Mouse (Mus musculus): ENCODE data around the gene Olfr1246.
"Not testable (repeated sequence)": the region's sequence is repeated elsewhere in the genome, so short reads cannot be mapped to it uniquely, and the experiment has no call there.

Olfr1246 gene

DNA sequence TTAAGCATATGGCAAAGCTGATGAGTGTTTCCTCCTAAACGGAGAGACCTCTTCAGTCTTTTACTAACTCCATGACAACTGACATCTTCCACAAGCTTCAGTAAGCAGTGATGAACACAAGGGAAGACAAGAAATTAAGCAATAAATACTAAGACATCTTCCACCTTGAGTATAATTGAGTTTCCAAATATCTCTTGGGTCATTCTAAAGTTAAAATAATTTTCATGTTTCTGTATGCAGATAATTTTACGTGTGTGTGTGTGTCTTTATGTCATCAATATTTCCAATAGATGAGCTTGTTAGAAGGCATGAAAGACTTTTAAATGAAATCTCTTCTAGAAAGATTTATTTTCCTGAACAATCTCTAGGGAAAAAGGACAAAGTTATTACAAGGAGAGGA lies at the start of gene Olfr1246:
Gene Olfr1246 (minus strand): TSS at position 101 of the 400 bp plus-strand sequence.
- DNase-seq (ENCODE audit: low read depth, low spot score) = no peak

DNA sequence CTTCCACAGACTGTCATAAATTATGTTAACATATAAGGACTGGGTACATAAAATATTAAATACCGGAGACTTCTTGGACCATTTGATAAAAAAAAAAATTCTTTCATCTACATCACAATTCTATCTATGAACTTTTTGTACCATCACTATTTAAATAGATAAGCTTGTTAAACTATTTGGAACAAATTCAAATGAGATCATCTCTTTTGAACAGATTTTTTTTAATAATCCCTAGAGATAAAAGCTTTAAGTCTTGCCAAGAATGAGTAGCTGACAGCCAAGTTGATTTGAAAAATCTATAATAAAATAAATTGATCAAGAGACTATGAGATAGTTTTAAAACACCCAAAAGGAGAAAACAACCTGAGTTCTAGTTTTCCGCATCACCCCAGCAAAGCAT lies 41.9 kb upstream of the Olfr1246 start, which contains the start of gene Olfr1249:
Gene Olfr1249 (minus strand): TSS at position 101 of the 400 bp plus-strand sequence.
- no peak for DNase-seq (ENCODE audit: low read depth, low spot score)

- not testable (repeated sequence) for DNase-seq (ENCODE audit: low read depth, low spot score)
These were observed 25.2 kb upstream of the Olfr1246 start, which contains the start of gene Olfr1248 for GRCm38 (mm10) chr2:89618145-89618544. Olfr1248 (minus strand) TSS chr2:89618245.

DNA sequence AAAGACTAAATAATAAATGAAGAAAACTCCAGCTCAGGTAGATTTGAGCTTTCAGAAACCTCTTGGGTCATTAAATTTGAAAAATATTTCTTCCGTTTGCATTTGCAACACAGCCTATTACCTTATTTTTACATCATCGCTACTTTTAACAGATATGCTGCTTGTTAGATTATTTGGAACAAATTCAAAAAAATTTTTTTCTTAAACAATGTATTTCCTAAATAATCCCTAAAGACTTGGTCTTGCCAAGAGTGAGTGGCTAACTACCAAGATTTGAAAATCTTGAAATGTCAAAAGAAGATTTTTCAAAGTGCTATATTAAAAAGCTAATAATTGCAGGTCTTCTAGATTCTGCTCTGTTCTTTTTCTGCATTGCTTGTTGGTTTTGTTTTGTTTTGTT lies 21.1 kb upstream of the Olfr1246 start, which contains the start of gene Olfr1247:
Gene Olfr1247 (minus strand): TSS at position 101 of the 400 bp plus-strand sequence.
- no peak for DNase-seq (ENCODE audit: low read depth, low spot score)

GRCm38 (mm10) chr2:89578347-89578746 lies 14.6 kb downstream of the Olfr1246 start, which contains the start of gene Olfr1245:
Olfr1245 (minus strand) TSS chr2:89578447.
- no peak for DNase-seq (ENCODE audit: low read depth, low spot score)

DNA sequence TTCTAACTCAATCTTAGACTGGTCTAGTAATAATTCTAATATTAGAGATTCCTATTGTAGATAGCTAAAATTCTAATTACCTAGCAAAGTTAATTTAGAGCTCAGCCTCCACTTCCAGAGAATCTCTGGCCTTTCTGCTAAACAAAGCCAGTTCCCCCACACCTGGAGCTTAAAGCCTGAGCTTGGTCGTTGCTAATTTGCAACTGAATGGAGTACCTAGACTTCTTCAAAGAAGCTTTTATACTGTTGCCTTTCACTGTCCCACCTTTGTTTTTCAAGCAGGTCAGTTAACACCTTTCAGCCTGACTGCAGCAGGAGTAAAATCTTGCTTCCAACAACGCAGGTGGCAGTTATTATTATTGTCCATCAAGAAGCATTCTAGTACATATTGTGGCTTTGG lies 30.3 kb downstream of the Olfr1246 start:
- not testable (repeated sequence) for DNase-seq (ENCODE audit: low read depth, low spot score)

DNA sequence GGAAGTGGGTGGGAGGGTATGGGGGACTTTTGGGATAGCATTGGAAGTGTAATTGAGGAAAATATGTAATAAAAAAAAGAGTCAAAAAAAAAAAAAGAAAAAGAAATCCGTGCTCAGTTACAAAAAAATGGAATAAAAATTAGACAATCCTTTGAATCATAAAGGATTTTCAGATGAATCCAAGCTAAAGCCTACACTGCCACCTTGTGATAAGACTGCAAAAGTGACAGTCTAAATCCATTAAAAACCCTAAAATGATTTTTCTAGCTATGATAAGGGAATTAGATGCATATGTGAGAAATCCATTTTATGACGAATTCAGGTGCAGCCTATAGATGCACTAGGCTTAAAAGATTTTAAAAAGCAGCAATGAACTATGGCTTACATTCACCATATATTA lies 48.4 kb downstream of the Olfr1246 start:
- peak; percentile 3 for DNase-seq (ENCODE audit: low read depth, low spot score)

- no peak for DNase-seq (ENCODE audit: low read depth, low spot score)
These were observed 53.0 kb downstream of the Olfr1246 start for GRCm38 (mm10) chr2:89539923-89540322.
